Mouse (Mus musculus): Measurements from ENCODE around the gene Fgf12. TPM values are rescaled to one million over a fixed set of nuclear protein-coding genes. Genes with fewer than 3 reads are reported as not detected.

Gene Fgf12
- polyA plus RNA-seq, 1 experiment from 2014 or later: 42.6 TPM

GRCm38 (mm10) chr16:28454821-28455220 lies 298.0 kb downstream of the Fgf12 start:
- H3K9ac ChIP-seq (ENCODE audit: low read length): no peak overlapping the region
- H3K4me2 ChIP-seq (ENCODE audit: low read depth, low read length): no peak overlapping the region
- no peak overlapping the region for H3K4me3 ChIP-seq (ENCODE audit: low read length)
- no peak overlapping the region for H3K27ac ChIP-seq (ENCODE audit: low read length)
- no peaks in the 10 kb centered on the region for H3K36me3 ChIP-seq (ENCODE audit: control insufficient read depth, insufficient read depth)
- no peaks in the 10 kb centered on the region for H3K4me1 ChIP-seq (ENCODE audit: control insufficient read depth, insufficient read depth, low read length)
- WGBS: 64% methylated on average over 3 of the region's 3 CpGs
- H3K9me3 ChIP-seq (replicated peaks; ENCODE audit: control insufficient read depth, low read length): no peaks in the 10 kb centered on the region
- no peaks in the 10 kb centered on the region for H3K27me3 ChIP-seq (ENCODE audit: control insufficient read depth, insufficient read depth, low read length)
- ATAC-seq (replicated peaks; ENCODE audit: extremely low read depth, insufficient read depth, low FRiP score): no peak

GRCm38 (mm10) chr16:28447114-28447455 lies 305.8 kb downstream of the Fgf12 start:
- no peaks in the 10 kb centered on the region for H3K4me1 ChIP-seq (ENCODE audit: control insufficient read depth, insufficient read depth, low read length)
- H3K4me2 ChIP-seq (ENCODE audit: low read depth, low read length): peak overlapping the region; percentile 100
- no peak overlapping the region for H3K27ac ChIP-seq (ENCODE audit: low read length)
- 2% methylated on average over 4 of the region's 6 CpGs for WGBS
- H3K27me3 ChIP-seq (ENCODE audit: control insufficient read depth, insufficient read depth, low read length): peaks cover 41% of the 10 kb centered on the region
- no peak overlapping the region; the same call in 1 of the 2 replicates for H3K9ac ChIP-seq (ENCODE audit: low read length)
- H3K4me3 ChIP-seq (ENCODE audit: low read length): peak overlapping the region; percentile 76
- no peaks in the 10 kb centered on the region for H3K9me3 ChIP-seq (replicated peaks; ENCODE audit: control insufficient read depth, low read length)
- ATAC-seq (replicated peaks; ENCODE audit: extremely low read depth, insufficient read depth, low FRiP score): no peak
- no peaks in the 10 kb centered on the region for H3K36me3 ChIP-seq (ENCODE audit: control insufficient read depth, insufficient read depth)

- H3K9ac ChIP-seq (ENCODE audit: low read length): peak overlapping the region; percentile 68
- no peak overlapping the region for H3K27ac ChIP-seq (ENCODE audit: low read length)
- no peaks in the 10 kb centered on the region for H3K36me3 ChIP-seq (ENCODE audit: control insufficient read depth, insufficient read depth)
- H3K9me3 ChIP-seq (replicated peaks; ENCODE audit: control insufficient read depth, low read length): no peaks in the 10 kb centered on the region
- peak; percentile 54 for ATAC-seq (replicated peaks; ENCODE audit: extremely low read depth, insufficient read depth, low FRiP score)
- no peaks in the 10 kb centered on the region for H3K4me1 ChIP-seq (ENCODE audit: control insufficient read depth, insufficient read depth, low read length)
- H3K4me3 ChIP-seq (ENCODE audit: low read length): peak overlapping the region; percentile 76
- WGBS: under 1% methylated on average over 81 of the region's 82 CpGs
- peak overlapping the region; percentile 100 for H3K4me2 ChIP-seq (ENCODE audit: low read depth, low read length)
- H3K27me3 ChIP-seq (ENCODE audit: control insufficient read depth, insufficient read depth, low read length): peaks cover 41% of the 10 kb centered on the region
Observed at GRCm38 (mm10) chr16:28446334-28447113, 306.3 kb downstream of the Fgf12 start.

GRCm38 (mm10) chr16:28445800-28446333 lies 307.0 kb downstream of the Fgf12 start:
- Histone ChIP-seq H3K27ac (ENCODE audit: low read length) (no peak overlapping the region), H3K27me3 (ENCODE audit: control insufficient read depth, insufficient read depth, low read length) (peaks cover 41% of the 10 kb centered on the region), H3K9ac (ENCODE audit: low read length) (peak overlapping the region; percentile 68), H3K36me3 (ENCODE audit: control insufficient read depth, insufficient read depth) (no peaks in the 10 kb centered on the region), H3K4me1 (ENCODE audit: control insufficient read depth, insufficient read depth, low read length) (no peaks in the 10 kb centered on the region), H3K4me2 (ENCODE audit: low read depth, low read length) (peak overlapping the region; percentile 100), H3K9me3 (replicated peaks; ENCODE audit: control insufficient read depth, low read length) (no peaks in the 10 kb centered on the region), H3K4me3 (ENCODE audit: low read length) (peak overlapping the region; percentile 76)
- WGBS: 1% methylated on average over 33 of the region's 42 CpGs
- no peak; the same call in 1 of the 2 replicates for ATAC-seq (replicated peaks; ENCODE audit: extremely low read depth, insufficient read depth, low FRiP score)

- Histone ChIP-seq H3K27me3 (ENCODE audit: control insufficient read depth, insufficient read depth, low read length) (peaks cover 41% of the 10 kb centered on the region), H3K4me2 (ENCODE audit: low read depth, low read length) (peak overlapping the region; percentile 100), H3K9me3 (replicated peaks; ENCODE audit: control insufficient read depth, low read length) (no peaks in the 10 kb centered on the region), H3K36me3 (ENCODE audit: control insufficient read depth, insufficient read depth) (no peaks in the 10 kb centered on the region), H3K4me3 (ENCODE audit: low read length) (peak overlapping the region; percentile 76), H3K9ac (ENCODE audit: low read length) (peak overlapping the region; percentile 38; the same call in 1 of the 2 replicates), H3K27ac (ENCODE audit: low read length) (no peak overlapping the region), H3K4me1 (ENCODE audit: control insufficient read depth, insufficient read depth, low read length) (no peaks in the 10 kb centered on the region)
- under 1% methylated on average over 51 of the region's 51 CpGs for WGBS
- ATAC-seq (replicated peaks; ENCODE audit: extremely low read depth, insufficient read depth, low FRiP score): no peak
Observed at GRCm38 (mm10) chr16:28444993-28445799, 307.7 kb downstream of the Fgf12 start.

GRCm38 (mm10) chr16:28421617-28422016 lies 331.3 kb downstream of the Fgf12 start:
- WGBS: 86% methylated on average over 1 of the region's 1 CpGs
- Histone ChIP-seq H3K4me1 (ENCODE audit: control insufficient read depth, insufficient read depth, low read length) (no peaks in the 10 kb centered on the region), H3K4me3 (ENCODE audit: low read length) (no peak overlapping the region), H3K36me3 (ENCODE audit: control insufficient read depth, insufficient read depth) (no peaks in the 10 kb centered on the region), H3K27ac (ENCODE audit: low read length) (no peak overlapping the region), H3K9me3 (replicated peaks; ENCODE audit: control insufficient read depth, low read length) (no peaks in the 10 kb centered on the region), H3K9ac (ENCODE audit: low read length) (no peak overlapping the region), H3K4me2 (ENCODE audit: low read depth, low read length) (no peak overlapping the region), H3K27me3 (ENCODE audit: control insufficient read depth, insufficient read depth, low read length) (no peaks in the 10 kb centered on the region)
- no peak for ATAC-seq (replicated peaks; ENCODE audit: extremely low read depth, insufficient read depth, low FRiP score)

GRCm38 (mm10) chr16:28419693-28420299 lies 333.1 kb downstream of the Fgf12 start:
- Histone ChIP-seq H3K36me3 (ENCODE audit: control insufficient read depth, insufficient read depth) (no peaks in the 10 kb centered on the region), H3K27me3 (ENCODE audit: control insufficient read depth, insufficient read depth, low read length) (no peaks in the 10 kb centered on the region), H3K4me2 (ENCODE audit: low read depth, low read length) (no peak overlapping the region), H3K27ac (ENCODE audit: low read length) (no peak overlapping the region), H3K4me1 (ENCODE audit: control insufficient read depth, insufficient read depth, low read length) (no peaks in the 10 kb centered on the region), H3K9me3 (replicated peaks; ENCODE audit: control insufficient read depth, low read length) (no peaks in the 10 kb centered on the region), H3K9ac (ENCODE audit: low read length) (no peak overlapping the region), H3K4me3 (ENCODE audit: low read length) (no peak overlapping the region)
- no peak for ATAC-seq (replicated peaks; ENCODE audit: extremely low read depth, insufficient read depth, low FRiP score)
- 62% methylated on average over 3 of the region's 3 CpGs for WGBS

- Histone ChIP-seq H3K27me3 (ENCODE audit: control insufficient read depth, insufficient read depth, low read length) (no peaks in the 10 kb centered on the region), H3K36me3 (ENCODE audit: control insufficient read depth, insufficient read depth) (no peaks in the 10 kb centered on the region), H3K4me3 (ENCODE audit: low read length) (no peak overlapping the region), H3K27ac (ENCODE audit: low read length) (no peak overlapping the region), H3K9ac (ENCODE audit: low read length) (no peak overlapping the region), H3K4me1 (ENCODE audit: control insufficient read depth, insufficient read depth, low read length) (no peaks in the 10 kb centered on the region), H3K9me3 (replicated peaks; ENCODE audit: control insufficient read depth, low read length) (no peaks in the 10 kb centered on the region), H3K4me2 (ENCODE audit: low read depth, low read length) (no peak overlapping the region)
- WGBS: 62% methylated on average over 5 of the region's 5 CpGs
- no peak for ATAC-seq (replicated peaks; ENCODE audit: extremely low read depth, insufficient read depth, low FRiP score)
Observed at GRCm38 (mm10) chr16:28411210-28411817, 341.6 kb downstream of the Fgf12 start.

Measured in heart, embryonic 16.5 days (tissue).